Mouse (Mus musculus): ENCODE measurements at regions not wholly inside any gene's neighbourhood (a gene's known extent, or its start where the extent isn't known, plus 50 kb on each side); places are given as distances from the start of the nearest gene placed in this dataset.
A peak's percentile ranks its signal among the peaks of the same experiment; 100 is the strongest.

GRCm38 (mm10) chr4:124254446-124255182, 336.8 kb upstream of the 4930535I16Rik start:
- peaks cover 29% of the 10 kb centered on the region for H3K4me1 ChIP-seq
- H3K36me3 ChIP-seq (replicated peaks): no peaks in the 10 kb centered on the region
- peak; percentile 19 for DNase-seq (ENCODE audit: low spot score)
- peaks cover 65% of the 10 kb centered on the region for H3K27me3 ChIP-seq (replicated peaks; ENCODE audit: low read depth, poor library complexity, severe bottlenecking)
- no peak overlapping the region for H3K27ac ChIP-seq (replicated peaks)
- 27% methylated on average over 22 of the region's 22 CpGs for WGBS
- H3K4me3 ChIP-seq: peak overlapping the region; percentile 27
- H3K9me3 ChIP-seq: no peaks in the 10 kb centered on the region

GRCm38 (mm10) chr4:124241600-124241999, 323.8 kb upstream of the 4930535I16Rik start:
- Histone ChIP-seq H3K4me3 (peak overlapping the region; percentile 3; the same call in 1 of the 2 replicates), H3K27ac (replicated peaks) (no peak overlapping the region)
- 38% methylated on average over 13 of the region's 13 CpGs for WGBS

DNA sequence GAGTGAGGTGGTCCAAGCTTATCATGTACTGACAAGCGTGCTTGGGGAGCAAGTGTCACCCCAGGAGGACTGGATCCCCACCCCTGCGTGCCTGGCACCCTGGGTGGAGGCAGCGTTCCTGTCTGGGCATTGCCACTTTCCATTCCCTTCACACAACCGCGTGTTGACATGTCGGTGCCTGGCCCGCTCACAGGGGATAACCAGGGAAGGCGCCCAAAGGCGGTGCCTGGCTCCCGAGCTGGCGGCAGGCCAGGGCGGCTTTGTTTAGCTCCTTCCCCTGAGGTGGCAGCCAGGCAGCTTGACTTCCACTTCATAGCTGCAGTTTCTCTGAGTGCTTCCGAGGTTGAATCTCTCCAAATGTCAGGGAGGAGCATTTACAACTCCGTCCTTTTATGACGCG, 318.7 kb upstream of the 4930535I16Rik start:
- no peak for DNase-seq (ENCODE audit: low spot score)
- Histone ChIP-seq H3K27me3 (replicated peaks; ENCODE audit: low read depth, poor library complexity, severe bottlenecking) (peaks cover 21% of the 10 kb centered on the region; the same call in 1 of the 2 replicates), H3K9me3 (no peaks in the 10 kb centered on the region), H3K36me3 (replicated peaks) (no peaks in the 10 kb centered on the region), H3K4me1 (peaks cover 20% of the 10 kb centered on the region), H3K4me3 (no peak overlapping the region), H3K27ac (replicated peaks) (no peak overlapping the region; the same call in 1 of the 2 replicates)
- 70% methylated on average over 16 of the region's 16 CpGs for whole genome bisulfite sequencing

More at GRCm38 (mm10) chr4:124241600-124241999, 323.8 kb upstream of the 4930535I16Rik start:
- Histone ChIP-seq H3K36me3 (replicated peaks) (no peaks in the 10 kb centered on the region), H3K4me1 (peaks cover 23% of the 10 kb centered on the region), H3K9me3 (no peaks in the 10 kb centered on the region), H3K27me3 (replicated peaks; ENCODE audit: low read depth, poor library complexity, severe bottlenecking) (peaks cover 17% of the 10 kb centered on the region)
- peak; percentile 20 for DNase-seq (ENCODE audit: low spot score)

DNA sequence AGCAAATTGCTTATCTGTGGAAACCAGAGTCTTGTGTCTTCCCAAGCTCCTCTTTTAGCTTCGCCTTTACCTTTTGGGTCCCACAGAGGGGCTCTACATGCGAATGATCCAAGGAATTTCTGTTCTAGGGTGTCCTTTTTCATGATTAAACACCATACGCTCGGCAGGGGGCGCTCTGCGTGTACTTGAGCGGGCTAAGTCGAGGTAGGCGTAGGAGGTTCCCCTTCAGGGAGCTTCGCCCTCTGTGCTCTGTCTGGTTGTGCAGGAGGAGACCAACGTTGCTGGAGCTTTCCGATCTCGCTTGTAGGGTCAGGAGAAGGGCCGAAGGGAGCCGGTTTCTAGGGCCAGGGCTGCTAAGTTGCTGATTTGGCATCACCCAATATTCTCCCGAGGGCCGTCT, 310.7 kb upstream of the 4930535I16Rik start:
- no peak overlapping the region for H3K27ac ChIP-seq (replicated peaks)
- no peaks in the 10 kb centered on the region for H3K36me3 ChIP-seq (replicated peaks)
- DNase-seq (ENCODE audit: low spot score): peak; percentile 83
- no peaks in the 10 kb centered on the region for H3K4me1 ChIP-seq
- peaks cover 38% of the 10 kb centered on the region for H3K27me3 ChIP-seq (replicated peaks; ENCODE audit: low read depth, poor library complexity, severe bottlenecking)
- WGBS: 15% methylated on average over 17 of the region's 17 CpGs
- H3K9me3 ChIP-seq: no peaks in the 10 kb centered on the region
- no peak overlapping the region for H3K4me3 ChIP-seq

DNA sequence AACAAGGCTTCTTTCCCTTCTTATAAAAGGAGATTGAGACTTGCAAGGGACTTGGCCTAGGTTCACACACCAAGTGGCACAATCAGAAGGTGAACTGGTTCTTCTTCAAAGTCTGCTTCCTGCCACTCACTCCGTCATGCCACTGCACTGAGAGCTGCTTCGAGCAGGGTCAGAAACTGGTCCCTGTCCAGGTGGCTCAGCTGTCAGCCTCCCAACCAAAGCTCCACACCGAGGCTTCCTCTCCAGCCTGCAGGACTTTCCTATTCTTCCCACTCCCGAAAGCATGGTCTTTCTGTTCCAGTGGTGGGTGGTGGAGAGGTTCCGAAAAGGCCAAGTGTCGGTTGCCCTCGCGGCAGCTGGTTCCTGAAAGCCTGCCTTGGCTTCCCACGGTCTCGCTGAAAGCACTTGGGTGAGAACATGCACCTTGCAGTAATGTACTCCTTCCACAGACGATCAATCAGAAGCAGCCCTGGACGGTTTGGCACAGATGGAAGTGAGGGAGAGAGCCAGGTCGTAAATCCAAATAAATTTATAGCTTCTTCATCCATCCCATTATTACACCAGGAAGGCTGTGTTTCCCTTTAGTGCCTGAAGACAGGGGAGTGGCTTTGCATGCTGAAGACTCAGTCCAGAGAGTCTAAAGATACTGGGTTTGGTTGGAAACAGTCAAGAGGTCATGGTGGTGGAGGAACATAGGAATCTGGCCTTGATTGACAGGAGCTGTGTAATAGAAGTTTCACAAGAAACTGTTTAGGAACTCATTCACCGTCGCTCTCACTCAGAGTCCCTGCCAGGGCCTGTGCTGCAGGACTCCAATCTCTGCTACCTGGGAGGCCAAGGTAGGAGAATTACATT, 306.1 kb upstream of the 4930535I16Rik start:
- Histone ChIP-seq H3K4me3 (no peak overlapping the region), H3K4me1 (no peaks in the 10 kb centered on the region), H3K36me3 (replicated peaks) (no peaks in the 10 kb centered on the region), H3K27me3 (replicated peaks; ENCODE audit: low read depth, poor library complexity, severe bottlenecking) (peaks cover 30% of the 10 kb centered on the region), H3K27ac (replicated peaks) (no peak overlapping the region), H3K9me3 (no peaks in the 10 kb centered on the region)
- 85% methylated on average over 15 of the region's 15 CpGs for WGBS
- no peak for DNase-seq (ENCODE audit: low spot score)

DNA sequence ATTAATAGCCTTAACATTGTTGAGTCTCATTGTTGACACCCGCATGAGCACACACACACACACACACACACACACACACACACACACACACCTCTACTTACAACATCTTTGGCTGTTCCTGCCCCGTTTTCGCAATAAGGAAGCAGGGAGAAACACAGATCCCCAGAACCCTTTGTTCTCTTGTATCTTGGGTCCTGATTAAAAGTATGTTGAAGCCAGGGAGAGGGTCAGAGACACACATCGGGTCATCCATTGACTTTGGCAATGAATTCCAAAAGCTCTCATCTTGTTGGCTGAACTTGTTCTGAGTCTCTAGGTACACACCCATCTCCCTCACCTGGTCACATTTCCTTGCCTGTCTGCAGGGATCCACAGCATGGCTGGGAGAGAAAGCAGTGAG, 303.9 kb upstream of the 4930535I16Rik start:
- H3K4me3 ChIP-seq: no peak overlapping the region
- no peaks in the 10 kb centered on the region for H3K9me3 ChIP-seq
- H3K27ac ChIP-seq (replicated peaks): no peak overlapping the region
- no peaks in the 10 kb centered on the region for H3K4me1 ChIP-seq
- 90% methylated on average over 4 of the region's 4 CpGs for WGBS
- DNase-seq (ENCODE audit: low spot score): no peak
- H3K36me3 ChIP-seq (replicated peaks): no peaks in the 10 kb centered on the region
- H3K27me3 ChIP-seq (replicated peaks; ENCODE audit: low read depth, poor library complexity, severe bottlenecking): peaks cover 23% of the 10 kb centered on the region

- Histone ChIP-seq H3K36me3 (replicated peaks) (no peaks in the 10 kb centered on the region), H3K9me3 (no peaks in the 10 kb centered on the region), H3K4me1 (no peaks in the 10 kb centered on the region), H3K27me3 (replicated peaks; ENCODE audit: low read depth, poor library complexity, severe bottlenecking) (peaks cover 13% of the 10 kb centered on the region; the same call in 1 of the 2 replicates), H3K27ac (replicated peaks) (no peak overlapping the region), H3K4me3 (no peak overlapping the region)
- DNase-seq (ENCODE audit: low spot score): no peak
- WGBS: 61% methylated on average over 10 of the region's 10 CpGs
These were observed 299.4 kb upstream of the 4930535I16Rik start for GRCm38 (mm10) chr4:124217206-124217605.

GRCm38 (mm10) chr4:124216351-124216750, 298.5 kb upstream of the 4930535I16Rik start:
- H3K36me3 ChIP-seq (replicated peaks): no peaks in the 10 kb centered on the region
- no peaks in the 10 kb centered on the region for H3K4me1 ChIP-seq
- no peak for DNase-seq (ENCODE audit: low spot score)
- 0 out of 2 replicates have a peak, but pooled peaks cover 8% of the 10 kb centered on the region for H3K27me3 ChIP-seq (replicated peaks; ENCODE audit: low read depth, poor library complexity, severe bottlenecking)
- H3K9me3 ChIP-seq: no peaks in the 10 kb centered on the region
- H3K4me3 ChIP-seq: no peak overlapping the region
- WGBS: 43% methylated on average over 5 of the region's 5 CpGs
- no peak overlapping the region for H3K27ac ChIP-seq (replicated peaks)

DNA sequence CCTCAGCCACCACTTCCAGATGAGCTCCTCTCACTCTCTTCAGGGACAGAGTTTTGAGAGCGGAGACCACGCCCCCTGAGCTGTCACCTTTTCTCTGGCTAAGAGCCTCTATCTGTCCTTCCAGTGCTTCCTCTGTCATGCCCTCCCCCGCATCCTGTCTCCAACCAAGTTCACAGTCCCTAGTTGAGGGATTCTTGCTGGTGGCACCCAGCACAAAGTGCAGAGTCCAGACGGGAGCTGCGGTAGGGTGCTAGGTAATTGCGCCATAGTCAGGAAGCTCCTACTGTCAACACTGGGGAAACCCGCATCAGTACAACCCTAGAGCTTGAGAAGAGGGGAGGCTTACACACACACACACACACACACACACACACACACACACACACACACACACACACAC, 297.3 kb upstream of the 4930535I16Rik start:
- no peaks in the 10 kb centered on the region for H3K4me1 ChIP-seq
- no peaks in the 10 kb centered on the region for H3K9me3 ChIP-seq
- no peak for DNase-seq (ENCODE audit: low spot score)
- no peak overlapping the region for H3K4me3 ChIP-seq
- no peak overlapping the region for H3K27ac ChIP-seq (replicated peaks)
- 85% methylated on average over 7 of the region's 7 CpGs for WGBS
- no peaks in the 10 kb centered on the region for H3K36me3 ChIP-seq (replicated peaks)
- H3K27me3 ChIP-seq (replicated peaks; ENCODE audit: low read depth, poor library complexity, severe bottlenecking): no peaks in the 10 kb centered on the region

DNA sequence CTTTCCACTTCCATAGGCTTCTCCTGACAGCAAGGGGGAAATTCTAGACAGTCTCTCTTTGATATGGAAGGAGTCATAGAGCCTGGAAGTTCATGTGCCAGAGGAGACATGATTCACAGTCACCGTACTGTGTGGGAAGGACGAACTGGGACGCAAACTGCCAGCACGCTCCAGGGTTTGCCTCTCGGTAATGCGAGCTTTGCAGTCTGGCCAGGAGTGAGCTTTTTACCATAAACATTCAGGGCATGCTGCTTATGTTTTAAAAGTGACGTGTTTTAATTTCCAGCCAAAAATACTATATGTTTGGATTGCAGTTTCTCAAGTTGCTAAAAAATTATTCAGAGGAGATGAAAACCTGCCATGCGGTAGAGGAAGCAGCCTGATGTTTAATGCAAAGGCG, 292.3 kb upstream of the 4930535I16Rik start:
- Histone ChIP-seq H3K9me3 (no peaks in the 10 kb centered on the region), H3K27me3 (replicated peaks; ENCODE audit: low read depth, poor library complexity, severe bottlenecking) (no peaks in the 10 kb centered on the region), H3K4me1 (no peaks in the 10 kb centered on the region), H3K4me3 (no peak overlapping the region), H3K27ac (replicated peaks) (no peak overlapping the region), H3K36me3 (replicated peaks) (no peaks in the 10 kb centered on the region)
- 86% methylated on average over 9 of the region's 9 CpGs for WGBS
- DNase-seq (ENCODE audit: low spot score): no peak

DNA sequence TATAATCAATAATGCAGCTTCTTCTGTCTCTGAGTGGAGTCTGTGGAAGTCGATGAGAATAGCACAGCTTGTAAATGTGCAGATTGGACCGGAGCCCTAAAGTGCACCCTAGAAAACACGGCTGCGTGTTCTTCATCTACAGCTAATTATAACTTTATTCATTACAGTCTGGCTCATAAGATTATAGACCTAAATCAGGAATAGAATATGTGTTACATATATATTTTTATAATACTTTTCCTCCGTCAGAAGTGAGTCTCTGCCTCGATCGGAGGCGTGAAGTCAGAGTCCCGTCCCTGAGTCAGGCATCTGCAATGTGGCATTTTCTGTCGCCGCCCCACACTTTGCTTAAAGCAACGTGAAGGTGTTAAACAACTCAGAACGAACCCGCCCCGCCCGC, 288.7 kb upstream of the 4930535I16Rik start:
- DNase-seq (ENCODE audit: low spot score): no peak
- peaks cover 7% of the 10 kb centered on the region; the same call in 1 of the 2 replicates for H3K9me3 ChIP-seq
- H3K4me3 ChIP-seq: no peak overlapping the region
- WGBS: 92% methylated on average over 16 of the region's 16 CpGs
- H3K27me3 ChIP-seq (replicated peaks; ENCODE audit: low read depth, poor library complexity, severe bottlenecking): peaks cover 15% of the 10 kb centered on the region
- H3K27ac ChIP-seq (replicated peaks): no peak overlapping the region
- no peaks in the 10 kb centered on the region for H3K4me1 ChIP-seq
- H3K36me3 ChIP-seq (replicated peaks): no peaks in the 10 kb centered on the region

DNA sequence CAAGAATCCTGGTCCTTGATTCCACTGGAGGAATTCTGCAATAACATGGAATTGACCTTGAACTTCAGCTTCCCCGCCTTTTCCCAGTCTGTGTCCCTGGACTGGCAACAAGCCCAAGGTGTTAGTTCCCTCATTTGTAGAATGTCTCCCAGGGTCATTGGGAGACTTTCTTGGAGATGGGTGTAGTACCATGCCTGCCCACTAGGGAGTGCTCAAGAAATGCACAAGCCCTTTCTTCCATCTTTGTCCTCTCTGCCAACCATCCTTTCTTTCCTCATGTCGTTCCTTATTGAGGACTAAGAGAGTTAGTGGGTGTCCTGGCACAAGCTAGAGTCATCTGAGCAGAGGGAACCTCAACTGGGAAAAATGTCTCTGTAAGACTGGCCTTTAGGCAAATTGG, 285.9 kb upstream of the 4930535I16Rik start:
- WGBS: 79% methylated on average over 2 of the region's 2 CpGs
- peaks cover 7% of the 10 kb centered on the region; the same call in 1 of the 2 replicates for H3K9me3 ChIP-seq
- no peaks in the 10 kb centered on the region for H3K36me3 ChIP-seq (replicated peaks)
- H3K4me3 ChIP-seq: no peak overlapping the region
- DNase-seq (ENCODE audit: low spot score): no peak
- peaks cover 22% of the 10 kb centered on the region for H3K4me1 ChIP-seq
- peaks cover 43% of the 10 kb centered on the region for H3K27me3 ChIP-seq (replicated peaks; ENCODE audit: low read depth, poor library complexity, severe bottlenecking)
- no peak overlapping the region for H3K27ac ChIP-seq (replicated peaks)
